Mouse (Mus musculus) bone marrow, adult 2 months (tissue): ENCODE measurements around the gene Rab27a. TPM values are rescaled to one million over a fixed set of nuclear protein-coding genes. Genes with fewer than 3 reads are reported as not detected.

Experiments
- H3K27ac ChIP-seq: fragments of 200-500 bp; 2 replicates; pipeline ENCODE4 v1.5.1; 2012; ENCODE audit warnings: low read depth, mild to moderate bottlenecking, control low read depth, inconsistent platforms, low read length; ENCODE audit not compliant: control insufficient read depth, poor library complexity, insufficient read depth
- H3K4me1 ChIP-seq: fragments of 200-500 bp; 2 replicates; pipeline ENCODE4 v1.6.1; 2011; ENCODE audit warnings: low read length; ENCODE audit not compliant: control insufficient read depth, insufficient read depth
- H3K4me3 ChIP-seq: fragments of 200-500 bp; replicated peaks from 2 replicates; pipeline ENCODE3; 2011; ENCODE audit warnings: mild to moderate bottlenecking, low read depth, low read length, control low read depth; ENCODE audit not compliant: control insufficient read depth
- CTCF ChIP-seq: fragments of 200-500 bp; IDR thresholded peaks from 2 replicates; pipeline ENCODE4 v1.5.1; 2011; ENCODE audit warnings: low read length, control low read depth; ENCODE audit not compliant: control insufficient read depth, insufficient read depth
- POLR2A ChIP-seq: fragments of 200-500 bp; IDR thresholded peaks from 2 replicates; pipeline ENCODE4 v1.6.1; 2011; ENCODE audit warnings: low read depth, mild to moderate bottlenecking, control low read depth, low read length, borderline replicate concordance; ENCODE audit not compliant: control insufficient read depth
- WGBS: fragments of 180-500 bp; shearing (Covaris S2); methylation state at CpG from one replicate; pipeline ENCODE4 v1.1.7; 2018; 5-methylcytosine and 5-hydroxymethylcytosine counted together
- polyA plus RNA-seq: library from polyadenylated mRNA; stranded (reverse); fragments of >200 nt; gene quantifications from 2 replicates; pipeline ENCODE4 v1.2.4, GENCODE M21; 2011; ENCODE audit warnings: low replicate concordance; ENCODE audit not compliant: missing spikeins, insufficient read depth, insufficient read length

Gene Rab27a
- polyA plus RNA-seq, 1 experiment = 33.6 TPM

DNA sequence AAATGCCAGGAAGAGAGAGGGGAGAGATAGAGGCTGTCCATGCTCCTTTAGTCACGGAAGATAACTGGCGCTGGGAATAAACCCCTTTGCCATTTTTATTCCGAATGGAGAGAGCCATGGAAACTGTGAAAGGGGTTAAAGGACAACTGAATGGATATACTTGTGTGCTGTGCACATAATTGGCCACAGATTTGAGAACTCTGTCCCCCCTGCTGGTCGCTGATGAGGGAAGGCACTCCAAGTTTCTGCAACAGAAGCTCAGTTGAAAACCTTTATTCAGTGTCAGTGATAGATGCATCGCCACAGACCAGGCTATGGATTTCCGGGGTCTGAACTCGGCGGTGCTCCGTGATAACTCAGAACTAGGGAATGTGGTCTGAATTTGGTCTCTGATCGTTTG lies 45.5 kb downstream of the Rab27a start:
- no peak for TF ChIP-seq POLR2A
- no peak for TF ChIP-seq CTCF
- 67% methylated on average over 10 of the region's 10 CpGs for WGBS
- peak overlapping the region; percentile 92 for H3K27ac ChIP-seq
- H3K4me3 ChIP-seq = no peak overlapping the region
- H3K4me1 ChIP-seq = peaks cover 6% of the 10 kb centered on the region; the same call in 1 of the 2 replicates

DNA sequence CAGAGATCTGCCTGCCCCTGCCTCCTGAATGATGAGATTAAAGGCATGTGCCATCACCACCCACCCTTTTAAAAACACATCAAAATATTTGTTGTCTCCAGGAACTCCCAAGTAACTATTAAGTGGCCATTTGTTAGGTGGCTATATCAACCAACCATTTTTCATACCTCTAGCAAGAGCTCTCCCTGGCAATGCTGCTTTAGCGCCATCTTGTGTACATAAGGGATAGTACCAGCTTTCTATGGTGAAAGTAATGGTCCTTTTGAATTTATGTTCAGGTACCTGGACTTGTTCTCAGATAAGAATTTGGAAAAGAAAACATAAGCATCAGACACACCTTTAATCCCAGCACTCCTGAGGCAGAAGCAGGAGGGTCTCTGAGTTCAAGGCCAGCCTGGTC lies 47.1 kb downstream of the Rab27a start:
- WGBS = 0% methylated on average over 1 of the region's 1 CpGs
- TF ChIP-seq POLR2A = no peak
- TF ChIP-seq CTCF = peak; percentile 39

DNA sequence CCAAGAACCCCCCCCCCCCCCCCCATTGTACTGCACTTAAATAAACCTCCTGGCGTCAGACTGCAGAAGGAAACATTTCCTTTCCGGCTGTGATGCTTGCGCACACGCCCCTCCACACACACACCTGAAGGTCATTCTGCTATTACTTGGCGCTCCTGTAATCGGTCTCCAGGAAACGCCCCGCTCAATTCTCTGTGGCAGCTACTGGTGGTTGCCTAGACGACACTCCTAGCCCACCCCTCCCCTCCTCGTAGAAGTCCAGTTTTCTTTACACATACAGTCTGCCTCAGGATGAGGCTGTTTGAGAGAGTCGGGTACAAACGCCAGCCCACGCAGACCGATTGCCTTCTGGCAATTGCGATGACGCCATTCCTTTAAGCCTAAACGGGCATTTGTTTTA lies 49.9 kb downstream of the Rab27a start:
- Histone ChIP-seq H3K4me1 (peaks cover 1% of the 10 kb centered on the region; the same call in 1 of the 2 replicates), H3K27ac (no peak overlapping the region), H3K4me3 (no peak overlapping the region)
- TF ChIP-seq CTCF (no peak), POLR2A (no peak)
- WGBS = 88% methylated on average over 17 of the region's 17 CpGs

More for the DNA sequence above, 47.1 kb downstream of the Rab27a start:
- H3K4me1 ChIP-seq = peaks cover 4% of the 10 kb centered on the region; the same call in 1 of the 2 replicates
- no peak overlapping the region for H3K27ac ChIP-seq
- no peak overlapping the region for H3K4me3 ChIP-seq

DNA sequence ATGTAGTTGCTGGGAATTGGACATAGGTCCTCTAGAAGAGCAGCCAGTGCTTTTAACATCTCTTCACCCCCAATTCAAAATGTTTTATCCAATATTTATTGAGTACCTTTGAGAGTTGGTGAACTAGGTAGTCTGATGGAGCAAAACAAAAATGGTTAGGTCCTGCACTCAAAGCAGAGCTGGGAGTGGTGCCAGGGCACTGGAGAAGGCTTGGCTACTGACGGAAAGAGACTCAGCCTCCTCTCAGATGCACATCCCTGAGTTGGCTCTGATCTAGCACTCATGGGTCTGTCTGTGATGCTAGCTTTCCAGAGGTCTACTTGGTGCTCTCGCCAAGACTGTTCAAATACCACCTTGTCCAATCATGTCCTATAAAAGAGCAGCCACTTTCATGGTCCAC lies 53.2 kb downstream of the Rab27a start:
- Histone ChIP-seq H3K4me3 (no peak overlapping the region), H3K4me1 (no peaks in the 10 kb centered on the region; the same call in 1 of the 2 replicates), H3K27ac (no peak overlapping the region)
- WGBS = 82% methylated on average over 2 of the region's 2 CpGs
- no peak for TF ChIP-seq CTCF
- no peak for TF ChIP-seq POLR2A

DNA sequence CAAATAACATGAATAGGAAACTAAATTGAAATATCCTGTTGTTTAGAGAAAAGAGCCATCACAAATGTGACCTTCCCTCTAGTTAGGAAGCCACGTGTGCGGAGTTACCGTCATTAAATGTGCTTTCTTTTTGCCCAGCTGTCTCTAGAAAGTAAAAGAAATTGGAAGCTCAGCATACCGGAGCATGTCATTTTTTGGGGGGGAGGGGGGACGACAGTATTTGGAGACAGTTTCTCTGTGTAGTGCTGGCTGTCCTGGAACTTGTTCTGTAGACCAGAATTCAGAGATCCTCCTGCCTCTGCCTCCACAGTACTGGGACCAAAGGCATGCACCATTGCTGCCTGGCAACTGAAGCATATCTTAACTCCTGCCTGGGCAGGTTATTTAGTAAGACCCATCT lies 56.9 kb downstream of the Rab27a start, which contains the start of gene Khdc3:
Khdc3 (plus strand) TSS at position 301 of the 400 bp plus-strand sequence.
- Histone ChIP-seq H3K27ac (no peak within 1 kb of the TSS), H3K4me1 (no peaks in the 10 kb centered on the region; the same call in 1 of the 2 replicates), H3K4me3 (no peak within 1 kb of the TSS)
- WGBS = 87% methylated on average over 5 of the region's 5 CpGs
- TF ChIP-seq CTCF = no peak
- no peak for TF ChIP-seq POLR2A

DNA sequence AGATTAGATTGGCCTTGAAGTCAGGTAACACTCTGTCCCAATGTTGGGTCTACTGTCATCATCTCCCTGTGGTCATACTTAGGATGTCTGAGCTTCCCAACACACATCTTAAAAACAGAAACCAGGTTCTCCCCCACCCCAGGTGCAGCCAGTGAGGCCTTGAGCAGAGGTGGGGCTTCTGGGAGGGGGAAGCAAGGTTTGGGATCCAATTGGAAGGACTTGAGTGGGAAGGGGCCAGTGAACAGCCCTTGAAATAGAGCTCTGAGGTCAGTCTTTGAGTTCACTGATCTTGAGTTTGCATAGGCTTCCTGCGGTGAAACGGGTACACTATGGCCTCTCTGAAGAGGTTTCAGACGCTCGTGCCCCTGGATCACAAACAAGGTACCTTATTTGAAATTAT lies 57.5 kb downstream of the Rab27a start, which contains the start of gene Gm20509:
Gm20509 (plus strand) TSS at position 290 of the 400 bp plus-strand sequence.
- H3K4me3 ChIP-seq = no peak within 1 kb of the TSS
- WGBS = 90% methylated on average over 4 of the region's 4 CpGs
- TF ChIP-seq CTCF (no peak), POLR2A (no peak)

DNA sequence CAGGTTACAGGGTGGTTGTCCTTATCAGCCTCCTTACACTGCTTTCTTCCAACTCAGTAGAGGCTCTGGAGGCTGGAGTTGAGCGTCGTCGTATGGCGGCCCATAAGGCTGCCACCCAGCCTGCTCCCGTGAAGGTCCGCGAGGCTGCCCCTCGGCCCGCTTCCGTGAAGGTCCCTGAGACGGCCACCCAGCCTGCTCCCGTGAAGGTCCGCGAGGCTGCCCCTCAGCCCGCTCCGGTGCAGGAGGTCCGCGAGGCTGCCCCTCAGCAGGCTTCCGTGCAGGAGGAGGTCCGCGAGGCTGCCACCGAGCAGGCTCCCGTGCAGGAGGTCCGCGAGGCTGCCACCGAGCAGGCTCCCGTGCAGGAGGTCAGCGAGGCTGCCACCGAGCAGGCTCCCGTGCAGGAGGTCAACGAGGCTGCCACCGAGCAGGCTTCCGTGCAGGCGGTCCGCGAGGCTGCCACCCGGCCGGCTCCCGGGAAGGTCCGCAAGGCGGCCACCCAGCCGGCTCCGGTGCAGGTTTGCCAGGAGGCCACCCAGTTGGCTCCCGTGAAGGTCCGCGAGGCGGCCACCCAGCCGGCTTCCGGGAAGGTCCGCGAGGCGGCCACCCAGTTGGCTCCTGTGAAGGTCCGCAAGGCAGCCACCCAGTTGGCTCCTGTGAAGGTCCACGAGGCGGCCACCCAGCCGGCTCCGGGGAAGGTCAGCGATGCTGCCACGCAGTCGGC lies 58.7 kb downstream of the Rab27a start:
- WGBS = 15% methylated on average over 60 of the region's 60 CpGs
- Histone ChIP-seq H3K4me3 (no peak overlapping the region), H3K27ac (no peak overlapping the region), H3K4me1 (no peaks in the 10 kb centered on the region; the same call in 1 of the 2 replicates)
- TF ChIP-seq CTCF (no peak), POLR2A (no peak)

More for the DNA sequence above, 57.5 kb downstream of the Rab27a start, which contains the start of gene Gm20509:
- Histone ChIP-seq H3K27ac (no peak within 1 kb of the TSS), H3K4me1 (no peaks in the 10 kb centered on the region; the same call in 1 of the 2 replicates)

DNA sequence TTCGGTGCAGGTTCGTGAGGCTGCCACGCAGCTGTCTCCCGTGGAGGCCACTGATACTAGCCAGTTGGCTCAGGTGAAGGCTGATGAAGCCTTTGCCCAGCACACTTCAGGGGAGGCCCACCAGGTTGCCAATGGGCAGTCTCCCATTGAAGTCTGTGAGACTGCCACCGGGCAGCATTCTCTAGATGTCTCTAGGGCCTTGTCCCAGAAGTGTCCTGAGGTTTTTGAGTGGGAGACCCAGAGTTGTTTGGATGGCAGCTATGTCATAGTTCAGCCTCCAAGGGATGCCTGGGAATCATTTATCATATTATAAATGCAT lies 59.2 kb downstream of the Rab27a start:
- Histone ChIP-seq H3K4me1 (no peaks in the 10 kb centered on the region; the same call in 1 of the 2 replicates), H3K27ac (no peak overlapping the region), H3K4me3 (no peak overlapping the region)
- WGBS = 69% methylated on average over 5 of the region's 5 CpGs
- TF ChIP-seq POLR2A (no peak), CTCF (no peak)
